In the genomic region with DNA sequence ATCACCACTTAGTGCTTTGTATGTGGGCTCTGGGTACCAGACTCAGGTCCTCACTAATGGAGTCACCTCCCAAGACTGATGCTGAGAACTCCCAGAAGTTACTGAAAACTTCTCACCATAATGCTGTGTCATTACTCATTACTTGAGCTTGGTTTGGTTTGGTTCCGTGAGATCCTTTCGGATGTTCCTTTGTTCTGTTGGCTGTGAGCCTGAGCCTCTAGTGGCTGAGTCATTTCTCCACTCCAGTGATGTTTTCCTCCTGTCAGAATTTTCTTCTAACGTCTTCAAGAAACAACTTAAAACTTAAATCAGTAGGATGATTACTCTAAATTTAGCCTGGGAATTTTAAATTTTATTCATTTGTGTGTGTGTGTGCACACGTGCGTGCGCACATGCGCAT, we compare ENCODE assay signal across 15 mouse cellular contexts.
"Had no signal": no experiment of that assay in that cellular context is flagged by ENCODE, and none has a peak within 500 bp of the region (broad histone marks: within the 10 kb centered on the region; RNA-seq: fewer than 3 reads in every experiment).

No protein-coding gene starts in this region.

- DNase-seq: lung, adult 18-20 months; lung, embryonic 14.5 days; lung, postnatal 10 days; lung, postnatal 4 days; midbrain, embryonic 14.5 days; right cerebral cortex, postnatal 14 days; thymus, adult 2 months; thymus, postnatal 25 days; thymus, postnatal 4 days had no signal

- H3K4me1 ChIP-seq: midbrain, embryonic 10.5 days; midbrain, embryonic 12.5 days; neural tube, embryonic 12.5 days; stomach, embryonic 15.5 days had no signal

- H3K9ac ChIP-seq: lung, embryonic 14.5 days; midbrain, embryonic 12.5 days; neural tube, embryonic 12.5 days; stomach, embryonic 15.5 days had no signal

- H3K27ac ChIP-seq: midbrain, embryonic 10.5 days; midbrain, embryonic 12.5 days; neural tube, embryonic 12.5 days; stomach, embryonic 15.5 days; stomach, postnatal 0 days had no signal

- H3K4me3 ChIP-seq: midbrain, embryonic 10.5 days; midbrain, embryonic 12.5 days; neural tube, embryonic 12.5 days; stomach, embryonic 15.5 days had no signal

- H3K36me3 ChIP-seq: midbrain, embryonic 10.5 days; midbrain, embryonic 12.5 days; neural tube, embryonic 12.5 days; stomach, embryonic 15.5 days had no signal

- H3K27me3 ChIP-seq: midbrain, embryonic 12.5 days; neural tube, embryonic 12.5 days; stomach, embryonic 15.5 days had no signal

- ATAC-seq: midbrain, embryonic 16.5 days had no signal
